Mouse (Mus musculus): Measurements from ENCODE around the gene Rras2.

Rras2 gene

GRCm38 (mm10) chr7:114117444-114117905 is at the start of gene Rras2:
Rras2 (minus strand) TSS chr7:114117781.
- DNase-seq (ENCODE audit: low spot score in 2 of 2): peak; percentile 80 to 88

- peak in 1 of 2 experiments; percentile 7 for DNase-seq (ENCODE audit: low spot score in 2 of 2)
Observed at GRCm38 (mm10) chr7:114162975-114163374, 45.4 kb upstream of the Rras2 start.

GRCm38 (mm10) chr7:114161101-114161500 is 43.5 kb upstream of the Rras2 start:
- DNase-seq (ENCODE audit: low spot score in 2 of 2): no peak

DNA sequence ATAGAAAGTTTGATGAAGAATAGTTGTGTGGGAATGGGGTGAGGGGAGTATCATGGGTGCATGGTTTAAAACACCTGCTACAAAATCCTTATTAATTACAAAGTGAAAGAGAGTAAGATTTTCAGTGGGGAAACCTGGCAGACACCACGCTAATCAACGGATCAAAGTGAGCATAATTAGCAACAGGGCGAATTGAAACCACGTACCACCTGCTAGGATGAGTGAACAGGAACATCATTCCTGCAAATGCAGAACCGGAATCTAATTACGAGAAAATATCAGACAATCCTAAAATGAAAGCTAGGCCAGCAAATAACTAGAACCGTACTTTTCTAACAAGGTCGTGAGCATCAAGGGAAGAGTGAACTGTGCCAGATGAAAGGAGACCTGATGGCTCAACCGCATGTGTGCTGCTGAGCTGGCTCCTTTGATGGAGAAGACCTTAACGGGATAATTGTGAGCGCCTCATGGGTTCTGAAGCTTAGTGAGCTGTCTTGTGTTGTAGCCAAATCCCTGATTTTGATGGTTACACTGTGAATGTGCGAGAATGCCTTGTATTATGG is 40.2 kb upstream of the Rras2 start:
- no peak for DNase-seq (ENCODE audit: low spot score in 2 of 2)

GRCm38 (mm10) chr7:114156364-114156763 is 38.8 kb upstream of the Rras2 start:
- no peak for DNase-seq (ENCODE audit: low spot score in 2 of 2)

DNA sequence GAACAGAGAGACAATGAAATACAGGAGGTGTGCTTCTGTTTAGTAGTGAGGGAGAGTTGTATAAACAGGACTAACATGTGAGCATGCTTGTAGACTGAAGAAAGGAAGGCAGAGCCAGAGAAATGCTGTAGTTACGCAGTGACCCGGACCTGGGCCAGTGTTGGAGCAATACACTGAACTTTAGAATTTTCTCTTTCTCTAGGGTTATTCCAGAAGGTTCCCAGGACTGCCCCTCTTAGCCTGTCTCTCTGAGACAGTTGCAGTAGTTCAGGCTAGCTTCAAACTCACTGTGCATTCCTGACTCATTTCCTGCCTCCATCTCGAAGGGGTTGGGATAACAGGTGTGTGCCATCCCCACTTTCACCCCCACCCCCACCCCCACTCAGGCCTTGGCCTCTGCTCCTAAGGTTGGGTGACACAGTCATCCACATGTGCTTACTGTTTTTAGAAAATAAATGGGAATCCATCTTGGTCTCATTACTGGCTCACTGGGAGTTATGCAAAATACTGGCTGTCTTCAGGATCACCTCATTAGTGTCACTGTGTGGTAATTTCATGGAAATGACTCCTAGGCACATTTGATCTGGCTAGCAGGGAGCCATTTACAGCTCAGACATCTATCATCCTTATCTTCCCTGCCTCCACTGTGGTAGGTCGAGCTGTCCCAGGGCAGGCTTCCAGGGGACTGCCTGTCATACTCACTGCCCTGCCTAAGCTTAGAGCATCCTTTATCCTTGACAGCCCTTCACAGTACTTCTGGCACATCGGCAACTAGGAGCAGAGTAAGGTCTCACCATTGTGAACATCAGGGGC is 37.7 kb upstream of the Rras2 start:
- no peak for DNase-seq (ENCODE audit: low spot score in 2 of 2)

DNA sequence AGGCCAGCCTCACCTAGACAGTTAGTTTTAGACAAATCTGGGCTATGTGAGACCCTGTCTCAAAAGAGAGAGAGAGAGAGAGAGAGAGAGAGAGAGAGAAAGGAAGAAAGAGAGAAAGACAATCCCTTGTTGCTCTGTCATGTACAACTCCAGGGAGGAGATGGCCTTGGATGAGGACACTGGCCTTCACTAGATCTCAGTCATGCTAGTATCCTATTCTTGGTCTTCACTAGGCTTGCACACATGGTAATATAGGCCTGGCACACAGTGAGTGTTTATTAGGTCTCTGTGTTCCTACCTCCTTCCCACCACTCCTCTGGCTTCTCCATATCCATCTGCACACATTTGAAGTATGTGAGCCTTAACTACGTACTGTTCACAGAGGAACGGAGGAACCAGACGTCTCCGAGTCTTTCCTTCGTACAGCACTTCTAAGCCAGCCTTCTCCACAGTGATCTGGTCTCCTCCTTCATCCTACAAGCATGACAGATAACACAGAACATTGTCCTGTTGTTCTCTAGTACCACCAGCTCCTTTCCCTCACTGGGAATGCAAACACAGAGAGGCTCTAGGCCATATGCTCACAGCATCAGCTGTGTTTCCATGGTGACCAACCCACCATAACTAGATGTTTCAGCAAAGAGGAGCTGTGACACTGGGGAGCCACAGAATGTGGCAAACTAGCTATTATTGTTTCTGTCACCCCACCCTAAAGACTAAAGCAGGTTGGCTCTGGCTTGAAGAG is 33.6 kb upstream of the Rras2 start:
- no peak for DNase-seq (ENCODE audit: low spot score in 2 of 2)

GRCm38 (mm10) chr7:114149564-114149963 is 32.0 kb upstream of the Rras2 start:
- DNase-seq (ENCODE audit: low spot score in 2 of 2): peak in 1 of 2 experiments; percentile 9

DNA sequence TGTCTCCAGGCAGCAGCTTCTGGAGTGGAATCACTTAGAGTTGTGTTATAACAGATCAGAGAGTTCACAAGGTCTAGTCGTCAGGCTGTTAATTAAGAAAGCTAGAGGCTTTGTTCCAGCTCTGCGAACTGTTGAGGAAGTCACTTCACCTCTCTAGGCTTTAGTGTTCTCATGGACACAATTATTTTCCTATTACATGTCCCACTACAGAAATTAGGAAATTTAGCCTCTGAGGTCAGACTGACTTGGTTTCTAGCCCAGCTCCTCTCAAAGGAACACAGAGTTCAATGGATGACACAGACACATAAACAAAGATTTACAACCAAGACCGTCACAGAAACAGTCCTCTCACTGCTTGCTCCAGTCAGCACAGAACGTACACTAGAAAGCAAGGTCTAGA is 31.6 kb upstream of the Rras2 start:
- peak in 1 of 2 experiments; percentile 40 for DNase-seq (ENCODE audit: low spot score in 2 of 2)

- no peak for DNase-seq (ENCODE audit: low spot score in 2 of 2)
Observed at GRCm38 (mm10) chr7:114145841-114146240, 28.3 kb upstream of the Rras2 start.

GRCm38 (mm10) chr7:114142151-114142798 is 24.7 kb upstream of the Rras2 start:
- no peak for DNase-seq (ENCODE audit: low spot score in 2 of 2)

- DNase-seq (ENCODE audit: low spot score in 2 of 2): no peak
Observed at GRCm38 (mm10) chr7:114140026-114140425, 22.4 kb upstream of the Rras2 start.

DNA sequence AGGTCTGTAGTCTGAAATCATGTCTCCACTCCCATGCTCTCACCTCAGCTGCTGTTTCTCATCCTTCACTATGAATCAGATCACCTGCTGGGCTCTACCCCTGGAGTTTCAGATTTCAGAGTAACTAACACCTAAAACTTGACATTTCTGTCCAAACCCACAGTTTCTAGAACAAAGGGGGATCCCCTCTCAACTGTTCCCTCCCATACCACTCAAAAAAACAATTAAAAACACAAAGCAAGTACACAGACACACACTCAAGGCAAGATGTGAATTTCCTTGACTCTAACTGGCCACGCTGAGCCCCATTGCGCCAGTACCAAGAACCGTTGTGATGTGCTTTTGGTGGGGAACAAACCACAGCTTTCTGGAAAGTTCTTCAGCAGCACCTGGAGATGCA is 21.8 kb upstream of the Rras2 start:
- no peak for DNase-seq (ENCODE audit: low spot score in 2 of 2)

- DNase-seq (ENCODE audit: low spot score in 2 of 2): no peak
Observed at GRCm38 (mm10) chr7:114138261-114138660, 20.7 kb upstream of the Rras2 start.

DNA sequence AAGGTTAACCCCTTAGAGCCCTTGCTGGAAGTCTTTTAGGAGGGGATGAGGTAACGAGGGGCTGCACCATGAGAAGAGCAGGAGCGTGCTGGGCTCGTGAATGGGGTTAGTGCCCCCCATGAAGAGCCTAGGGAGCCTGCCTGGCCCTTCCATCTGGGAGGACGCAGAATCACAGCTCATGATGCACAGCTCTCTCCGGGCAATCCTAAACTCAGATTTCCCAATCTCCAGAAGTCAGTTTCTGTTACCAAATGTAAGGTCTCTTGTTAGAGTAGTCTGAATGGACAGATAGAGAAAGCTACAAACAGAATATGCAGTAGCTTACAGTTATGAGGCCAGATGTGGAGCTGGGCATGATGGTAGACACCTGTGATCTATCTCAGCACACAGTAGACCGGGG is 17.6 kb upstream of the Rras2 start:
- DNase-seq (ENCODE audit: low spot score in 2 of 2): no peak

GRCm38 (mm10) chr7:114133957-114134356 is 16.4 kb upstream of the Rras2 start:
- DNase-seq (ENCODE audit: low spot score in 2 of 2): no peak

DNA sequence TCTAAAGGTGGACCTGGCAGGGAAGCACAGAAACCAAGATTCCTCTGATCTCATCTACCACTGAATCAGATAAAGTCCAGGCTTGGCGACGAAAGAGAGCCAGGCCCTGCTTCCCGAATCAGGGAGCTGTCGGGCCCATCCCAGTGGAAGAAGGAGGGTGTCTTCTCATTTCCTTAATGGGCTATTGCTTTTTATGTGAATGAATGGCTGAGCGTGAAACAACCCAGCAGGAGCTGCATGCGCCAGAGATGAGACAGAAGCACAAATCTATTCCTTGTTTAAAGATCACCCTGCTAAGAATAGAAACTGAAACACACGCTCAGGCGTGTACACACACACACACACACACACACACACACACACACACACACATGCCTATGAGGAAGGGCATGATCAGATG is 14.7 kb upstream of the Rras2 start:
- no peak for DNase-seq (ENCODE audit: low spot score in 2 of 2)

DNA sequence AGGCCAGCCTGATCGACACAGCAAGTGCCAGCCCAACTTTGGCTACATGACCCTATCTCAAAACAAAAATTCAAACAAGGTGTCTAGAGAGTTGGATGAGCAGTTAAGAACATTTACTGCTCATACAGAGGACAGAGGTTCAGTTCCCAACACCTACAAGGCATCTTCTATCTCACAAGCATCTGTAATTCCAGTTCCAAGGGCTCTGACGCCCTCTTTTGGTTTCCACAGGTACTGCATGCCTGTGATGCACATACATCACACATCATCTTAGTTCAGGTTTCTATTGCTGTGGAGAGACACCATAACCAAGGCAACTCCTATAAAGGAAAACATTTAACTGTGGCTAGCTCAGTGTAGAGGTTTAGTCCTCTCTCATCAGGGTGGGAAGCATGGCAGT is 11.7 kb upstream of the Rras2 start:
- DNase-seq (ENCODE audit: low spot score in 2 of 2): no peak

- DNase-seq (ENCODE audit: low spot score in 2 of 2): no peak
Observed at GRCm38 (mm10) chr7:114118180-114118579, 599 bp upstream of the Rras2 start.

DNA sequence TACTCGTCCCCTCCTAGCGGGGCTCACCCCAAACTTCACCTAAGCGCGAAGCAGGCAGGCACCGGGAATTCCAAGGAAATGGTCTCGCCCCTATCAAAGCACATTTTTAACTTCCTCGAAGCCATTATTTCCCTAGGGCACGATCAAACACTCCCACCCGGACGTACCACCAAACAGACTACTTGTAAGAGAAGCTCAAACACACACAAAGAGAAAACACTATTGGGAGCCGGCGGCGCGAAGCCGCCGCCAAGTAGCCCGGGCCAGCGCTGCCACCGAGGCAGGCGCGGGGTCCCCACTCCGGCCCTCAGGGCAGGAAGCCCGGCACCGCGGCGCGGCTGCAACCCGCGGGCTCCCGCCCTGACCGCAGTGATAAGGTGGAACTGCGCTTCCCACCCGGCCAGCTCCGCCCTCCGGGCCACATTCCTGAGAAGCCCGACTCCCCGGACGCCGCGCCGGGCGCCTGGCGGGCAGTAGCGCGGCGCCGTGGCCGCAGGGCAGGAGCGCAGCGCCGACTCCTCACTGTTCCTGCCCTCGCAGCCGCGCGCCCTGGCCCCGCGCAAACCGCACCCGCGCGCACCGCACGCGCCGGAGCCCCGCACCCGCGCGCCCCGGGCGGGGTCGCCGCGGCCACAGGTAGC is 750 bp downstream of the Rras2 start:
- peak; percentile 64 to 81 for DNase-seq (ENCODE audit: low spot score in 2 of 2)

- no peak for DNase-seq (ENCODE audit: low spot score in 2 of 2)
Observed at GRCm38 (mm10) chr7:114115961-114116360, 1.6 kb downstream of the Rras2 start.

- DNase-seq (ENCODE audit: low spot score in 2 of 2): no peak
Observed at GRCm38 (mm10) chr7:114114976-114115375, 2.6 kb downstream of the Rras2 start.

All from urinary bladder, postnatal 36 days (tissue).